In genomic region chr2:73403385-73404013, GRCm38 (mm10) we compare ENCODE assay signal across 16 mouse cellular contexts. TPM values are rescaled to one million over a fixed set of nuclear protein-coding genes. Genes with fewer than 3 reads are reported as not detected.
DNase-seq lines count a peak whose midpoint lies in the region; ATAC-seq and TF ChIP-seq lines count a peak whose summit lies in the region.
"Had no signal": no experiment of that assay in that cellular context is flagged by ENCODE, and none has a peak within 500 bp of the region (broad histone marks: within the 10 kb centered on the region; RNA-seq: fewer than 3 reads in every experiment).

No protein-coding gene starts in this region.

- no peaks in the 10 kb centered on the region for H3K27me3 ChIP-seq in hindbrain, postnatal 0 days (ENCODE audit: insufficient read depth, low read length)
- H3K27me3 ChIP-seq in hindbrain, embryonic 11.5 days (ENCODE audit: control insufficient read depth, insufficient read depth, low read length): no peaks in the 10 kb centered on the region
- H3K27me3 ChIP-seq in midbrain, embryonic 14.5 days (ENCODE audit: control insufficient read depth, insufficient read depth, low read length): no peaks in the 10 kb centered on the region
- no peaks in the 10 kb centered on the region for H3K27me3 ChIP-seq in midbrain, embryonic 11.5 days (ENCODE audit: control insufficient read depth, insufficient read depth, low read length)
- H3K27me3 ChIP-seq in MEL (ENCODE audit: control insufficient read depth in 1 of 2, insufficient read depth in 2 of 2, low read length in 2 of 2): peaks cover 0 to 2% of the 10 kb centered on the region in 2 experiments; a peak in 2 of 4 replicates
- H3K27me3 ChIP-seq in splenic B cell, adult 2 months (ENCODE audit: control insufficient read depth, insufficient read depth, low read length, poor library complexity, severe bottlenecking): no peaks in the 10 kb centered on the region
- H3K27me3 ChIP-seq: limb, embryonic 13.5 days had no signal

- TF ChIP-seq CTCF in hindbrain, postnatal 0 days (IDR thresholded peaks at IDR 0.05; ENCODE audit: low read depth): peak; percentile 59
- TF ChIP-seq CTCF in MEL (IDR thresholded peaks at IDR 0.05 in 2 of 3, conservative IDR thresholded peaks at IDR 0.05 in 1 of 3; ENCODE audit: control insufficient read depth in 1 of 3, insufficient read depth in 1 of 3, low read depth in 2 of 3, low read length in 3 of 3, poor library complexity in 1 of 3, severe bottlenecking in 1 of 3): peak in 2 of 3 experiments; percentile 13 to 56; a peak in 2 of 6 replicates

- no peaks in the 10 kb centered on the region for H3K9me3 ChIP-seq in hindbrain, postnatal 0 days (ENCODE audit: low read length)
- no peaks in the 10 kb centered on the region for H3K9me3 ChIP-seq in hindbrain, embryonic 11.5 days (ENCODE audit: control insufficient read depth, low read length)
- no peaks in the 10 kb centered on the region for H3K9me3 ChIP-seq in midbrain, embryonic 14.5 days (ENCODE audit: control insufficient read depth, low read length)
- H3K9me3 ChIP-seq in midbrain, embryonic 11.5 days (ENCODE audit: control insufficient read depth, low read length): no peaks in the 10 kb centered on the region
- H3K9me3 ChIP-seq in MEL (replicated peaks; ENCODE audit: insufficient read depth, low read length): no peaks in the 10 kb centered on the region
- H3K9me3 ChIP-seq: G1E; limb, embryonic 13.5 days had no signal

- no peak overlapping the region for H3K27ac ChIP-seq in hindbrain, postnatal 0 days
- H3K27ac ChIP-seq in hindbrain, embryonic 11.5 days (ENCODE audit: low read depth, low read length): no peak overlapping the region
- H3K27ac ChIP-seq in midbrain, embryonic 14.5 days (replicated peaks; ENCODE audit: low read depth, low read length): no peak overlapping the region
- H3K27ac ChIP-seq in midbrain, embryonic 11.5 days (ENCODE audit: low read depth, low read length): no peak overlapping the region
- H3K27ac ChIP-seq in MEL (ENCODE audit: control insufficient read depth, low read depth, low read length): no peak overlapping the region
- H3K27ac ChIP-seq: limb, embryonic 13.5 days had no signal

- TF ChIP-seq RAD21 in MEL (IDR thresholded peaks at IDR 0.05; ENCODE audit: low read depth, low read length): peak; percentile 71

- DNase-seq in hindbrain, postnatal 0 days (ENCODE audit: low spot score): peak; percentile 35
- no peak for DNase-seq in hindbrain, embryonic 11.5 days (ENCODE audit: low spot score)
- peak; percentile 62 for DNase-seq in midbrain, embryonic 14.5 days
- DNase-seq in midbrain, embryonic 11.5 days (ENCODE audit: low spot score, missing footprints): no peak
- DNase-seq in MEL (ENCODE audit: low read depth, low spot score): peak; percentile 14
- DNase-seq in splenic B cell, adult 2 months (ENCODE audit: low read depth, low spot score): peak; percentile 23
- DNase-seq in thymus, postnatal 14 days: no peak
- DNase-seq: adrenal gland, postnatal 36 days; heart, adult 11 months; heart, postnatal 10 days; kidney, postnatal 36 days; right cerebral cortex, postnatal 14 days; thymus, adult 18-20 months had no signal

- no peaks in the 10 kb centered on the region for H3K79me2 ChIP-seq in MEL (ENCODE audit: control insufficient read depth, insufficient read depth, low read length, poor library complexity)

- no peaks in the 10 kb centered on the region for H3K36me3 ChIP-seq in hindbrain, postnatal 0 days (ENCODE audit: insufficient read depth, low read length)
- H3K36me3 ChIP-seq in hindbrain, embryonic 11.5 days (ENCODE audit: control insufficient read depth, insufficient read depth, low read length): no peaks in the 10 kb centered on the region
- H3K36me3 ChIP-seq in midbrain, embryonic 14.5 days (ENCODE audit: control insufficient read depth, insufficient read depth, low read length): no peaks in the 10 kb centered on the region
- H3K36me3 ChIP-seq in midbrain, embryonic 11.5 days (ENCODE audit: control insufficient read depth, insufficient read depth, low read length): no peaks in the 10 kb centered on the region
- no peaks in the 10 kb centered on the region for H3K36me3 ChIP-seq in MEL (ENCODE audit: control insufficient read depth in 1 of 2, insufficient read depth in 2 of 2, low read length in 2 of 2)
- no peaks in the 10 kb centered on the region for H3K36me3 ChIP-seq in splenic B cell, adult 2 months (ENCODE audit: control insufficient read depth, insufficient read depth, low read length, poor library complexity, severe bottlenecking)
- H3K36me3 ChIP-seq: G1E; limb, embryonic 13.5 days had no signal

- no peaks in the 10 kb centered on the region for H3K4me1 ChIP-seq in hindbrain, postnatal 0 days (ENCODE audit: insufficient read depth, low read length)
- no peaks in the 10 kb centered on the region for H3K4me1 ChIP-seq in hindbrain, embryonic 11.5 days (replicated peaks; ENCODE audit: control insufficient read depth, insufficient read depth, low read length)
- no peaks in the 10 kb centered on the region for H3K4me1 ChIP-seq in midbrain, embryonic 14.5 days (ENCODE audit: control insufficient read depth, insufficient read depth, low read length)
- H3K4me1 ChIP-seq in midbrain, embryonic 11.5 days (ENCODE audit: control insufficient read depth, insufficient read depth, low read length): no peaks in the 10 kb centered on the region
- no peaks in the 10 kb centered on the region for H3K4me1 ChIP-seq in MEL (ENCODE audit: control insufficient read depth in 1 of 2, insufficient read depth in 2 of 2, low read length in 2 of 2)

- H3K4me3 ChIP-seq in hindbrain, postnatal 0 days (ENCODE audit: low read length): no peak overlapping the region
- H3K4me3 ChIP-seq in hindbrain, embryonic 11.5 days (ENCODE audit: low read depth, low read length): no peak overlapping the region
- no peak overlapping the region for H3K4me3 ChIP-seq in midbrain, embryonic 14.5 days (replicated peaks; ENCODE audit: low read depth, low read length)
- H3K4me3 ChIP-seq in midbrain, embryonic 11.5 days (ENCODE audit: low read depth, low read length): no peak overlapping the region
- no peak overlapping the region for H3K4me3 ChIP-seq in MEL (ENCODE audit: control insufficient read depth in 1 of 2, insufficient read depth in 1 of 2, low read depth in 2 of 2, low read length in 2 of 2)
- H3K4me3 ChIP-seq: limb, embryonic 13.5 days; myocyte had no signal

- H3K9ac ChIP-seq in hindbrain, postnatal 0 days (replicated peaks; ENCODE audit: low read length): no peak overlapping the region
- H3K9ac ChIP-seq in hindbrain, embryonic 11.5 days (ENCODE audit: low read depth, low read length): no peak overlapping the region
- H3K9ac ChIP-seq in midbrain, embryonic 14.5 days (replicated peaks; ENCODE audit: low read length): no peak overlapping the region
- H3K9ac ChIP-seq in midbrain, embryonic 11.5 days (ENCODE audit: low read length): no peak overlapping the region
- no peak overlapping the region for H3K9ac ChIP-seq in MEL (ENCODE audit: control insufficient read depth, low read depth, low read length, poor library complexity, severe bottlenecking)
- H3K9ac ChIP-seq: limb, embryonic 13.5 days had no signal

- ATAC-seq in hindbrain, postnatal 0 days: no peak
- ATAC-seq in hindbrain, embryonic 11.5 days (ENCODE audit: low FRiP score): no peak
- no peak for ATAC-seq in midbrain, embryonic 14.5 days (ENCODE audit: low FRiP score, low TSS enrichment)
- no peak for ATAC-seq in midbrain, embryonic 11.5 days (ENCODE audit: low FRiP score)

- no peak overlapping the region for H3K4me2 ChIP-seq in hindbrain, postnatal 0 days (ENCODE audit: low read depth, low read length)
- no peak overlapping the region for H3K4me2 ChIP-seq in hindbrain, embryonic 11.5 days (replicated peaks; ENCODE audit: low read depth, low read length)
- H3K4me2 ChIP-seq in midbrain, embryonic 14.5 days (ENCODE audit: low read length): no peak overlapping the region
- no peak overlapping the region for H3K4me2 ChIP-seq in midbrain, embryonic 11.5 days
- H3K4me2 ChIP-seq: limb, embryonic 13.5 days had no signal

- TF ChIP-seq EP300 in MEL (IDR thresholded peaks at IDR 0.05; ENCODE audit: low read depth in 1 of 2, low read length in 2 of 2): no peak

- WGBS in hindbrain, postnatal 0 days: 80% methylated on average over 15 of the region's 15 CpGs
- 88% methylated on average over 15 of the region's 15 CpGs for WGBS in hindbrain, embryonic 11.5 days
- 86% methylated on average over 15 of the region's 15 CpGs for WGBS in midbrain, embryonic 14.5 days
- WGBS in midbrain, embryonic 11.5 days: 82% methylated on average over 15 of the region's 15 CpGs

- TF ChIP-seq POLR2A in MEL (IDR thresholded peaks at IDR 0.05; ENCODE audit: control insufficient read depth in 1 of 2, insufficient read depth in 1 of 2, low read depth in 1 of 2, low read length in 2 of 2, poor library complexity in 1 of 2): no peak

TF ChIP-seq in MEL, 35 proteins besides CTCF, POLR2A, EP300 and RAD21:
- TF ChIP-seq SIN3A (IDR thresholded peaks at IDR 0.05; ENCODE audit: low read length) (no peak), SMC3 (IDR thresholded peaks at IDR 0.05; ENCODE audit: low read depth, low read length) (peak; percentile 62), ZC3H11A (IDR thresholded peaks at IDR 0.05; ENCODE audit: low read depth, low read length) (peak; percentile 58), RCOR1 (IDR thresholded peaks at IDR 0.05; ENCODE audit: low read depth, low read length) (no peak), MEF2A (IDR thresholded peaks at IDR 0.05; ENCODE audit: extremely low read depth, insufficient replicate concordance, low read depth, low read length, poor library complexity, severe bottlenecking) (no peak), MAZ (IDR thresholded peaks at IDR 0.05; ENCODE audit: low read depth, low read length) (no peak), KAT2A (conservative IDR thresholded peaks at IDR 0.05; ENCODE audit: low read depth, low read length) (no peak)

RNA-seq across cellular contexts. Expression of gene Gpr155, which starts 17.1 kb away (rescaled TPM):
- 15.2 and 18.8 TPM in 2 replicates for total RNA-seq in hindbrain, postnatal 0 days (2014; rRNA removed)
- 11.3 and 12.0 TPM in 2 replicates for polyA plus RNA-seq in hindbrain, postnatal 0 days (2015; fragmentation: Nextera tagmentation; extraction: Ambion mirVana)
- 5.2 and 6.7 TPM in 2 replicates for polyA plus RNA-seq in hindbrain, embryonic 11.5 days (2014; fragmentation: Nextera tagmentation; extraction: Ambion mirVana)
- 9.6 and 11.0 TPM in 2 replicates for polyA plus RNA-seq in midbrain, embryonic 14.5 days (2014; fragmentation: Nextera tagmentation; extraction: Ambion mirVana)
- 3.0 and 4.3 TPM in 2 replicates for polyA plus RNA-seq in midbrain, embryonic 11.5 days (2014; fragmentation: Nextera tagmentation; extraction: Ambion mirVana)
- total RNA-seq in MEL (2012; rRNA removed): 0.23 TPM in 2 replicates
- under 1 TPM in 1 of 2 experiments, not detected in 1; 0.99 TPM for polyA plus RNA-seq in MEL (2012; ENCODE audit: insufficient read depth in 1 of 2, insufficient read length in 2 of 2, low read depth in 1 of 2, low replicate concordance in 2 of 2, missing spikeins in 1 of 2)

Comparison
In these comparisons a context has a peak if more than half of its experiments do, and no peak if none do; other contexts are left out.
1. DNase-seq: peak in hindbrain, postnatal 0 days (single experiment), midbrain, embryonic 14.5 days (single experiment), MEL (single experiment) and splenic B cell, adult 2 months (single experiment); none in hindbrain, embryonic 11.5 days (single experiment), midbrain, embryonic 11.5 days (single experiment) and thymus, postnatal 14 days (single experiment).